Mouse (Mus musculus) forebrain, embryonic 15.5 days (tissue): ENCODE measurements around the gene Oosp2. TPM values are rescaled to one million over a fixed set of nuclear protein-coding genes. Genes with fewer than 3 reads are reported as not detected.

Experiments
- ATAC-seq: fragments of 200-750 bp; cut with Nextera tagmentation; replicated peaks from 2 replicates; pipeline ENCODE4 v1.8.0; 2017; ENCODE audit warnings: mild to moderate bottlenecking, moderate TSS enrichment, moderate library complexity
- H3K27ac ChIP-seq: fragments of 300-500 bp; sonication (generic); replicated peaks from 2 replicates; pipeline ENCODE4 v1.5.1; 2015; ENCODE audit warnings: mild to moderate bottlenecking, inconsistent platforms
- H3K27me3 ChIP-seq: fragments of 300-500 bp; sonication (generic); 2 replicates; pipeline ENCODE4 v1.6.1; 2015; ENCODE audit warnings: inconsistent platforms
- H3K36me3 ChIP-seq: fragments of 300-500 bp; sonication (generic); 2 replicates; pipeline ENCODE4 v1.6.1; 2015; ENCODE audit warnings: mild to moderate bottlenecking, inconsistent platforms
- H3K4me1 ChIP-seq: fragments of 300-500 bp; sonication (generic); 2 replicates; pipeline ENCODE4 v1.6.1; 2015; ENCODE audit warnings: inconsistent platforms
- H3K4me2 ChIP-seq: fragments of 300-500 bp; sonication (generic); replicated peaks from 2 replicates; pipeline ENCODE4 v1.6.1; 2015; ENCODE audit warnings: mild to moderate bottlenecking, inconsistent platforms
- H3K4me3 ChIP-seq: fragments of 300-500 bp; sonication (generic); 2 replicates; pipeline ENCODE4 v1.5.1; 2015; ENCODE audit warnings: mild to moderate bottlenecking, inconsistent platforms
- H3K9ac ChIP-seq: fragments of 300-500 bp; sonication (generic); replicated peaks from 2 replicates; pipeline ENCODE4 v1.6.1; 2015; ENCODE audit warnings: mild to moderate bottlenecking, inconsistent platforms
- H3K9me3 ChIP-seq: fragments of 300-500 bp; sonication (generic); 2 replicates; pipeline ENCODE4 v1.6.1; 2016; ENCODE audit warnings: inconsistent platforms
- WGBS: fragments of 180-500 bp; shearing (Covaris S2); methylation state at CpG from one replicate; pipeline ENCODE4 v1.1.7; 2015; ENCODE audit warnings: mixed read lengths; 5-methylcytosine and 5-hydroxymethylcytosine counted together
- polyA plus RNA-seq: library from polyadenylated mRNA; unstranded; fragments of >200 nt; fragmentation: Nextera tagmentation; extraction: Ambion mirVana; gene quantifications from 2 replicates; pipeline ENCODE4 v1.2.1, GENCODE M21; 2015

Oosp2 gene
- polyA plus RNA-seq, 1 experiment from 2014 or later: not detected

- Histone ChIP-seq H3K9ac (no peak overlapping the region), H3K9me3 (no peaks in the 10 kb centered on the region), H3K27me3 (no peaks in the 10 kb centered on the region), H3K27ac (no peak overlapping the region), H3K4me3 (no peak overlapping the region), H3K36me3 (no peaks in the 10 kb centered on the region), H3K4me2 (no peak overlapping the region), H3K4me1 (no peaks in the 10 kb centered on the region)
- ATAC-seq: no peak
- WGBS: 89% methylated on average over 3 of the region's 3 CpGs
Observed at GRCm38 (mm10) chr19:11601349-11601748, 59.0 kb downstream of the Oosp2 start.

Other genes with a start within 250 kb of the Oosp2 start
- not detected in 2 replicates for gene Ms4a4b, start 217.0 kb downstream of the Oosp2 start, polyA plus RNA-seq
- gene Ms4a6c, start 191.2 kb downstream of the Oosp2 start, polyA plus RNA-seq: 1.3 and 1.7 TPM in 2 replicates
- gene Gm8369, start 174.6 kb downstream of the Oosp2 start, polyA plus RNA-seq: not detected in 2 replicates
- 1.8 and 2.4 TPM in 2 replicates for gene Ms4a6b, start 144.0 kb downstream of the Oosp2 start, polyA plus RNA-seq
- not detected in 2 replicates for gene Ms4a4d, start 123.8 kb downstream of the Oosp2 start, polyA plus RNA-seq
- 1.9 and 2.0 TPM in 2 replicates for gene Ms4a6d, start 55.7 kb downstream of the Oosp2 start, polyA plus RNA-seq
- gene Ms4a2, start 36.8 kb downstream of the Oosp2 start, polyA plus RNA-seq: not detected in 2 replicates
- gene Ms4a3, start 19.7 kb downstream of the Oosp2 start, polyA plus RNA-seq: not detected in 2 replicates
- gene Oosp1, start 30.6 kb upstream of the Oosp2 start, polyA plus RNA-seq: not detected in 2 replicates
- not detected in 2 replicates for gene Oosp3, start 36.5 kb upstream of the Oosp2 start, polyA plus RNA-seq
- gene Gif, start 87.0 kb upstream of the Oosp2 start, polyA plus RNA-seq: not detected in 2 replicates
- gene Mrpl16, start 109.8 kb upstream of the Oosp2 start, polyA plus RNA-seq: 39.9 and 42.9 TPM in 2 replicates
- gene Stx3, start 158.8 kb upstream of the Oosp2 start, polyA plus RNA-seq: 11.8 and 13.2 TPM in 2 replicates
- gene Olfr1417, start 178.7 kb upstream of the Oosp2 start, polyA plus RNA-seq: not detected in 2 replicates
- gene Olfr1418, start 200.5 kb upstream of the Oosp2 start, polyA plus RNA-seq: not detected in 2 replicates
- not detected in 2 replicates for gene Olfr1419, start 214.5 kb upstream of the Oosp2 start, polyA plus RNA-seq
- not detected in 2 replicates for gene Olfr1420, start 226.0 kb upstream of the Oosp2 start, polyA plus RNA-seq